Mouse (Mus musculus) layer of hippocampus, adult 9-10 months (tissue): ENCODE measurements around the gene Relt.

Source experiments
- DNase-seq: peaks from one replicate; pipeline ENCODE4 v3.0.0; 2022; ENCODE audit warnings: low spot score

Relt gene

DNA sequence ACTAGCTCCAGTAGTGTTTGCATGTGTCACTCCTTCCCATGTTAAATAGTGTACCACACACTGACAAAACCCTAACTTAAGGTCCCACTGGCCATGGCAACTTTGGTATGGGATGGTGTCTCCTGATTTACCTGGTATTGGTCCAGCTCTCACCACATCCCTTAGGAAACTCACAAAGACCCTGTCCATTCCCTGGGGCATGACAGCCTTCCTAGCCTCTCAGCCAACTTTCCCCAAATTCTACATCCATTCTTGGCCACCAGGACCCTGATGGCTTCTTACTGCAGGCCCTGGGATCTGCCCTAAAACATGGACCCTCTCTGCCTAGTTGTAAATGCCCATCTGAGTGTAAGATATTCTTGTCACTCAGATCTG is 18.2 kb downstream of the Relt start:
- no peak for DNase-seq

GRCm38 (mm10) chr7:100844385-100845025 is 18.7 kb downstream of the Relt start:
- no peak for DNase-seq

GRCm38 (mm10) chr7:100843866-100844265 is 19.4 kb downstream of the Relt start:
- DNase-seq: no peak

- no peak for DNase-seq
These were observed 21.1 kb downstream of the Relt start for GRCm38 (mm10) chr7:100842175-100842574.

DNA sequence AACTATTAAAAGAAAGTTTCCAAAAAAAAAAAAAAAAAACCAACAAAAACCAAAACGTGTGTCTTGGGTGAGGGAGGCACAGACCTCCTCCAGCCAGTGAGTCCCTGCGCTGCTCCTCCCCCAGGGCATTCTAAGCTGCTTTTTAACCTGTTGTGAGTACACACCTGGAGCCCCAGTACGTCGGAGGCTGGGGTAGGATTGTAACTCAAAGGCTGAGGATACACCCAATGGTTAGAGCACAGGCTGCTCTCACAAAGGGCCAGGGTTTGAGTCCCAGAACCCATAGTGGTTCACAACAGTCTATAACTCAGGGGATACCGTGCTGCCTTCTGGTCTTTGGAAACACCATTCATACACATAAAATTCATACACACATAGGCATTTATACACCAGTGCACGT is 21.6 kb downstream of the Relt start:
- DNase-seq: no peak

DNA sequence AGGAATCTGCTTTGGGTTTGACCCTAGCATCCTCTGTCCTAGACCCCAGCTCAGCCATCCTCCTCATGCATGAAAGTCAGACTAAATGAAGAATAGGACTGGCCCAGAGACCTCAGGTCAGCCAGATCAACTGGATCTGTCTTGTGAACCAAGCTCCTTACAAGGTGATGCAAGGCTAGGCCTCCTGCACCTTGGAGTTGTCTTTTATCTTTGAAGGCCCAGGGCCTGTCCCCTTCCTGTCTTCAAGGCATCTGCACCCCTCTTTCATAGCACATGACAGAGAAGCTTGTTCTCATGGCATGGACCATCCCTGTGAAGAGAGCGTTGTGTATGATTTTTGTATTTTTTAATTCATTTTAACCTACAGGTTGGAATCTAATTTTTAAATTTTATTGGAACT is 22.3 kb downstream of the Relt start:
- DNase-seq: no peak

GRCm38 (mm10) chr7:100839632-100840402 is 23.4 kb downstream of the Relt start:
- DNase-seq: no peak

DNA sequence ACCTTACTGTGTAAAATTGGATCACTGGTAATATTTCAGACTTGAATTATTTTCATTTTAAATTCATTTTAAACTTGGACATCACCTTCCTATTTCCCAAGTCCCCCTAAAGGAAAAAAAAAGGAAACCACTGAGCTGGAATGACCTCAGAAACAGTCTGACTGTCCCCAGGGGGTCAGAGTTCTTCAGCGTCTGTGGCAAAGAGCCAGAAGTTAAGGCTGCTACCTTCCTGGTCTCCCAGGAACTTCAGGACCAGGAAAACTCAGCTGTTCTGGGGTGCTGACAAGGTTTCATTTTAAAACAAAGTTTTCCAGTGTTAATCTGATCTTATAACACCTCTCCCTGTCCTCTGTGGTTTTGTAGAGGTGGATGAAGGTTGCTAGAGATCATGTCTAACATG is 25.5 kb downstream of the Relt start:
- DNase-seq: no peak

DNA sequence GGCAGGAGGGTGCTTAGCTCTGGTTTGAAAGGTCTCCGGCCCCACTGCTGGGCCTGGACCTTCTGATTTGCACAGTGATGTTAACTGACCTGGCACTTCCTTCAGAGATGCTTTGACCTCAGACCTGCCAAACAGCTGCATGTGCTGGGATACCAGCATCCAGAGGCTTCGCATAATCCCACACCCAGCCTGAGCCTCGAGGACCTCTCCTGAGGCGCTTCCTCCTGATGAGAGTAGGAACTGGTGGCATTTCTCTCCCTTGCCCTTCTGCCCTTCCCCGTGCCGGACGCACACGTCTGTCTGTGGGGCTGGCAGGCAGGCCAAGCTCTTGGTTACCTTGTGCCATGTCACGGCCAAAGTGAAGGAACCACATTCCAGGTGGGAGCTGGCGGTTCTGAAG is 26.6 kb downstream of the Relt start:
- no peak for DNase-seq

DNA sequence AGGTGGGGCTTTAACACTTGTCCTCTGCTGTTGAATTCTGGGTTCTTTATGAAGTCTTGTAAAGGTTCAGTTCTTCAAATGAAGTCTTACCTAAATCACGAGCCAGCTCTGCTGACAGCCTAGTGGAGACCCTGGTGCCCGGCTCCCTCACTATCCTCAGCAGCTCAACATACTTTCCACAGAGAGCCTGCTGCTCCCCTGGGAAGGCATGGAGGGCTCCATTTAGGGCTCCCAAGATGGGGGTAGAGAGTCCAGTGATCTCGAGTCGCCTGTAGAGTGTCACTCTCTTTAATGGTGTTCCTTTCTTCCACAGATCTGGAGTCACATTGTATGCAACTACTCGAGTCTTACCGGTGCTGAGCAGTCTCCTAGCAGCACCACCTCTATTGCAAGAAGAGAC is 27.5 kb downstream of the Relt start:
- DNase-seq: no peak

DNA sequence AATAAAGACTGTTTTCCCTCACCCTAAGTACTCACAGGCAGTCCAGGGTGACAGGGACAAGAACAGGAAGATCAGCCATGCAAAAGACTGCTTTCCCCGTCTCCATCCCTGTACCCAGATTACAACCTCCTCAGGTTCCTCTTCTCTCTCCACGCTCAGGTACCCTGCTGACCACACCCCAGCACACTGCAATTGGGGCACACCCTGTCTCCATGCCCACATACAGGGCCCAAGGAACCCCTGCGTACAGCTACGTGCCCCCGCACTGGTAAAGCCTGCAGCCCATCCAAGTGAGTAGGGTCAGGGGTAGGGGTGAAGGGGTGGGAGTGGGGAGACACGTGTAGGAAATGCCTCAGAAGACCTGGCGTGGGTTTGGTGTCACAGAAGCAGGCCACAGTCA is 28.1 kb downstream of the Relt start:
- no peak for DNase-seq

GRCm38 (mm10) chr7:100833859-100834258 is 29.4 kb downstream of the Relt start:
- DNase-seq: no peak

GRCm38 (mm10) chr7:100828549-100828948 is 34.7 kb downstream of the Relt start:
- DNase-seq: no peak

DNA sequence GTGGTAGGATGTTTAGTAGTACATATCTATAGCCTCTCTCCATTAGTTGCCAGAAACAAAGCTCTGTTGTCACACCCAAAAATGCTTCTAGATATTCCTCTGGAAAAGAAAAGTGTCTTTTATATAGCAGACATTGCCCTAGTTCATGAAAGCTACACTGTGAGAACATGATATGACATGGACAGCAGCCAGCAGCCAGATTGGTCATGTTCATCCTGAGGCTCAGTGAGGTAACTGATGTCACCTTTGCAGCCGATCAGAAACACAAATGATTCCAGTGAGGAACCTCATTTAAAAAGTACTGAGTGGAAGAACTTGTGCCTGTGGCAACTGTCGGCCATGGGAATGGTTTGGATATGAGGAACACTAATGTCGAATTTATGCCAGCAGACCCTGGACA is 38.6 kb downstream of the Relt start:
- no peak for DNase-seq

- DNase-seq: no peak
These were observed 44.7 kb downstream of the Relt start for GRCm38 (mm10) chr7:100818401-100819064.

GRCm38 (mm10) chr7:100817442-100817760 is 45.8 kb downstream of the Relt start:
- DNase-seq: no peak

DNA sequence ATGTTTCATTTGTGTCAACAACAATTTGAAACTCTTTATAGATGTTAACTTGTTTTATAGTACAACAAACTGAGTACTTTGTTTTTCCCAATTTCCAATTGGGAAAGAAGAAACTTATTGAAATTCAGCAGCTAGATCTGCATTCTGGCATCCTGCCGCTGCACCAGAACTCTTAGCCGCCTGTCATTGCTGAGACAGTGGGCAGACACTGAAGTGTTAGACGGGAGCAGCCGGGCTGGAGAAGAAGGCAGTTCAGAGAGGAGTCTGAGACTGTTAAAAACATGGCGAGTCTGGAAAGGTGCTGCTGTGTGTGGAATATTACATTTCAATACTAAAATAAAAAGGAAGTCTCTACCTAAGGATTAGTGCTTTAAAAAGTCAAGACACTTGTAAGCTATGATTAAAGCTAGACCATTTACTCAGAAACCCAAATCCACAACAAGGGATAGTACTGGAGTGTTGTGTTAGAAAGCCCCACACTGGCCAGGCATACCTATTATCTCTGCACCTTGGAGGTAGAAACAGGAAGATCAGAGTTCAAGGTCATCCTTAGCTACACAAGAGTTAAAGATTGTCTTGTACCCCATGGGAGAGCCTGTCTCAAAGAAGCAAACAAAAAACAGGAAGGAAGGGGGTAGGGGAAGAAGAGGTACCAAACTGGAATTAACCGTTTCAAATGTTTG is 46.3 kb downstream of the Relt start:
- DNase-seq: no peak

GRCm38 (mm10) chr7:100815900-100816570 is 47.2 kb downstream of the Relt start:
- no peak for DNase-seq

DNA sequence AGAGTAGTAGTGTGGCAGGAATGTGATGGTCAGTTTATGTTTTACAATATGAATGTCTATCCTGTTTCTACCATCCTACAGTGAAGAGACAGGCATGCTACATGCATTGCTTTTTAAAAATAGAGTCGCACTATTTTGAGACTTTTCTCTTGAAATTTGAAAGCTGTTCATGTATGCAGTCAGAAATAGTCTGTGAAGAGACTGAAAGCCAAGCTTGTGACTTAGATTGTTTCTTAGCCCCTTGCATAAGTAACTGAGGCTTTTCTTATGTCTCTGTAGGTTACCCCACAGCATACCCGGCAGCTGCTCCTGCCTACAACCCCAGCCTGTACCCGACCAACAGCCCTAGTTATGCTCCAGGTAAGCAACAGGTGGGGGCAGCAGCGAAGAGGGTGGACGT is 50.6 kb downstream of the Relt start:
- no peak for DNase-seq

- no peak for DNase-seq
These were observed 51.3 kb downstream of the Relt start for GRCm38 (mm10) chr7:100811912-100812311.

DNA sequence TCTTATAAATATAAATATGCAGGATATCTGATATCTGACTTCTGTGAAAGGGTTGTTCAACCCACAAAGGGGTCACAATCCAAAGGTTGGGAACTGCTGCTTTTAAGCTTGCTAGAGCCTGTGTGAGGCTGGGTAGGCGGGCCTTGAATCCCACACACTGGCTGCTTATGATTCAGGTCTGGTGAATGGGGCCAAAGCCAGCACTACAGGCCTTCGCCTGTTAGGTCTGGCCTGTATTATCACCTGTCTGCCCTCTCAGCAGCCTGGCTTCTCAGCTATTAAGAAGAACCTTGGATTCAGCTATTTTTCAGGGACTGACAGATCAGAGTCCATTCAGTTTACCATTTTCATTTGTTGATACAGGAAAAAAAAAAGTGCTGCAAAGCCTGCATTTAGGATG is 57.9 kb downstream of the Relt start:
- no peak for DNase-seq

DNA sequence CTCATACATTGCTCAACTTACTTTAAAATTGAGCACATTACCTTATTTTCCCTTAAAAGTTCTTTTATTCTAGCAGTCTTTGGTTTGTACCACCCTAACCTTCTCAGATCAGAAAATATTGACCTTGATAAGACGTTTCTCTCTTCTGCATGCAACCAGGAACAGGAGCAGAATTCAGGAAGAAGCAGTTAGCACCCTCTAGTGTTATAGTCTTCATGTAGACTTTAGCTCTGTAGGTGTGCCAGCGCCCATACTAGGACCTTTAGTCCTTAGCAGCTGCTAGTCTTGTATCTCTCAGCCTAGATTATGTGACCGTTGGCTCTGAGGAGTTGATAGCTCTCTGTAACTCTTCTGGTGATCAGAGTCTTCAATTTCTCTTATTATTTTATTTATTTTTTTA is 64.4 kb downstream of the Relt start:
- DNase-seq: no peak
